Mouse (Mus musculus): ENCODE measurements around the gene Pold3. TPM values are rescaled to one million over a fixed set of nuclear protein-coding genes. Genes with fewer than 3 reads are reported as not detected.

Gene Pold3
- polyA plus RNA-seq, 1 experiment from 2014 or later = 58.4 TPM

- Histone ChIP-seq H3K4me2 (ENCODE audit: low read length) (no peak overlapping the region), H3K9ac (replicated peaks; ENCODE audit: low read depth, low read length) (no peak overlapping the region), H3K27ac (ENCODE audit: low read length) (no peak overlapping the region), H3K36me3 (ENCODE audit: control insufficient read depth, insufficient read depth) (no peaks in the 10 kb centered on the region), H3K9me3 (ENCODE audit: control insufficient read depth, low read length) (no peaks in the 10 kb centered on the region), H3K4me1 (replicated peaks; ENCODE audit: control insufficient read depth, insufficient read depth, low read length) (no peaks in the 10 kb centered on the region), H3K4me3 (replicated peaks; ENCODE audit: low read length) (no peak overlapping the region), H3K27me3 (replicated peaks; ENCODE audit: control insufficient read depth, insufficient read depth, low read length) (no peaks in the 10 kb centered on the region)
- no peak for ATAC-seq
- 89% methylated on average over 4 of the region's 4 CpGs for WGBS
Observed at GRCm38 (mm10) chr7:100148586-100148985, 27.2 kb upstream of the Pold3 start.

- WGBS = 67% methylated on average over 1 of the region's 1 CpGs
- no peak for ATAC-seq
- no peak overlapping the region for H3K27ac ChIP-seq (ENCODE audit: low read length)
Observed at GRCm38 (mm10) chr7:100140591-100140990, 19.2 kb upstream of the Pold3 start.

GRCm38 (mm10) chr7:100138075-100138474, 16.7 kb upstream of the Pold3 start:
- Histone ChIP-seq H3K4me1 (replicated peaks; ENCODE audit: control insufficient read depth, insufficient read depth, low read length) (no peaks in the 10 kb centered on the region), H3K9ac (replicated peaks; ENCODE audit: low read depth, low read length) (no peak overlapping the region), H3K4me3 (replicated peaks; ENCODE audit: low read length) (no peak overlapping the region), H3K9me3 (ENCODE audit: control insufficient read depth, low read length) (no peaks in the 10 kb centered on the region), H3K27ac (ENCODE audit: low read length) (no peak overlapping the region), H3K36me3 (ENCODE audit: control insufficient read depth, insufficient read depth) (no peaks in the 10 kb centered on the region), H3K27me3 (replicated peaks; ENCODE audit: control insufficient read depth, insufficient read depth, low read length) (no peaks in the 10 kb centered on the region), H3K4me2 (ENCODE audit: low read length) (no peak overlapping the region)
- 90% methylated on average over 4 of the region's 4 CpGs for WGBS
- no peak for ATAC-seq

More at GRCm38 (mm10) chr7:100140591-100140990, 19.2 kb upstream of the Pold3 start:
- Histone ChIP-seq H3K9me3 (ENCODE audit: control insufficient read depth, low read length) (no peaks in the 10 kb centered on the region), H3K27me3 (replicated peaks; ENCODE audit: control insufficient read depth, insufficient read depth, low read length) (no peaks in the 10 kb centered on the region), H3K9ac (replicated peaks; ENCODE audit: low read depth, low read length) (no peak overlapping the region), H3K4me3 (replicated peaks; ENCODE audit: low read length) (no peak overlapping the region), H3K36me3 (ENCODE audit: control insufficient read depth, insufficient read depth) (no peaks in the 10 kb centered on the region), H3K4me2 (ENCODE audit: low read length) (no peak overlapping the region), H3K4me1 (replicated peaks; ENCODE audit: control insufficient read depth, insufficient read depth, low read length) (no peaks in the 10 kb centered on the region)

GRCm38 (mm10) chr7:100137038-100137437, 15.7 kb upstream of the Pold3 start:
- no peak overlapping the region for H3K4me3 ChIP-seq (replicated peaks; ENCODE audit: low read length)
- no peak overlapping the region for H3K9ac ChIP-seq (replicated peaks; ENCODE audit: low read depth, low read length)
- ATAC-seq = no peak
- no peaks in the 10 kb centered on the region for H3K27me3 ChIP-seq (replicated peaks; ENCODE audit: control insufficient read depth, insufficient read depth, low read length)
- no peaks in the 10 kb centered on the region for H3K9me3 ChIP-seq (ENCODE audit: control insufficient read depth, low read length)
- no peak overlapping the region for H3K27ac ChIP-seq (ENCODE audit: low read length)
- no peaks in the 10 kb centered on the region for H3K36me3 ChIP-seq (ENCODE audit: control insufficient read depth, insufficient read depth)
- no peaks in the 10 kb centered on the region for H3K4me1 ChIP-seq (replicated peaks; ENCODE audit: control insufficient read depth, insufficient read depth, low read length)
- no peak overlapping the region for H3K4me2 ChIP-seq (ENCODE audit: low read length)
- WGBS = 88% methylated on average over 9 of the region's 9 CpGs

- Histone ChIP-seq H3K4me1 (replicated peaks; ENCODE audit: control insufficient read depth, insufficient read depth, low read length) (no peaks in the 10 kb centered on the region), H3K9me3 (ENCODE audit: control insufficient read depth, low read length) (no peaks in the 10 kb centered on the region), H3K27me3 (replicated peaks; ENCODE audit: control insufficient read depth, insufficient read depth, low read length) (no peaks in the 10 kb centered on the region), H3K9ac (replicated peaks; ENCODE audit: low read depth, low read length) (no peak overlapping the region), H3K4me2 (ENCODE audit: low read length) (no peak overlapping the region), H3K4me3 (replicated peaks; ENCODE audit: low read length) (no peak overlapping the region), H3K36me3 (ENCODE audit: control insufficient read depth, insufficient read depth) (no peaks in the 10 kb centered on the region), H3K27ac (ENCODE audit: low read length) (no peak overlapping the region)
- WGBS = 37% methylated on average over 1 of the region's 1 CpGs
- ATAC-seq = no peak
Observed at GRCm38 (mm10) chr7:100132379-100132778, 11.0 kb upstream of the Pold3 start.

- WGBS = 77% methylated on average over 6 of the region's 6 CpGs
- H3K36me3 ChIP-seq (ENCODE audit: control insufficient read depth, insufficient read depth) = no peaks in the 10 kb centered on the region
- H3K9ac ChIP-seq (replicated peaks; ENCODE audit: low read depth, low read length) = no peak overlapping the region
- H3K4me2 ChIP-seq (ENCODE audit: low read length) = no peak overlapping the region
- no peaks in the 10 kb centered on the region for H3K27me3 ChIP-seq (replicated peaks; ENCODE audit: control insufficient read depth, insufficient read depth, low read length)
- no peaks in the 10 kb centered on the region for H3K9me3 ChIP-seq (ENCODE audit: control insufficient read depth, low read length)
- no peak overlapping the region for H3K4me3 ChIP-seq (replicated peaks; ENCODE audit: low read length)
- no peak overlapping the region for H3K27ac ChIP-seq (ENCODE audit: low read length)
- no peaks in the 10 kb centered on the region for H3K4me1 ChIP-seq (replicated peaks; ENCODE audit: control insufficient read depth, insufficient read depth, low read length)
- no peak for ATAC-seq
Observed at GRCm38 (mm10) chr7:100130592-100130991, 9.2 kb upstream of the Pold3 start.

- H3K9ac ChIP-seq (replicated peaks; ENCODE audit: low read depth, low read length) = no peak overlapping the region
- no peaks in the 10 kb centered on the region for H3K36me3 ChIP-seq (ENCODE audit: control insufficient read depth, insufficient read depth)
- no peaks in the 10 kb centered on the region for H3K4me1 ChIP-seq (replicated peaks; ENCODE audit: control insufficient read depth, insufficient read depth, low read length)
- WGBS = 87% methylated on average over 7 of the region's 7 CpGs
- no peak for ATAC-seq
- H3K27me3 ChIP-seq (replicated peaks; ENCODE audit: control insufficient read depth, insufficient read depth, low read length) = no peaks in the 10 kb centered on the region
- no peak overlapping the region for H3K4me2 ChIP-seq (ENCODE audit: low read length)
- H3K27ac ChIP-seq (ENCODE audit: low read length) = no peak overlapping the region
- no peak overlapping the region for H3K4me3 ChIP-seq (replicated peaks; ENCODE audit: low read length)
- H3K9me3 ChIP-seq (ENCODE audit: control insufficient read depth, low read length) = no peaks in the 10 kb centered on the region
Observed at GRCm38 (mm10) chr7:100128262-100129041, 7.1 kb upstream of the Pold3 start.

- 72% methylated on average over 7 of the region's 7 CpGs for whole genome bisulfite sequencing
- no peak overlapping the region for H3K27ac ChIP-seq (ENCODE audit: low read length)
- no peaks in the 10 kb centered on the region for H3K4me1 ChIP-seq (replicated peaks; ENCODE audit: control insufficient read depth, insufficient read depth, low read length)
- no peak overlapping the region for H3K4me3 ChIP-seq (replicated peaks; ENCODE audit: low read length)
- no peak for ATAC-seq
- H3K27me3 ChIP-seq (replicated peaks; ENCODE audit: control insufficient read depth, insufficient read depth, low read length) = no peaks in the 10 kb centered on the region
- no peaks in the 10 kb centered on the region for H3K36me3 ChIP-seq (ENCODE audit: control insufficient read depth, insufficient read depth)
- no peaks in the 10 kb centered on the region for H3K9me3 ChIP-seq (ENCODE audit: control insufficient read depth, low read length)
- no peak overlapping the region for H3K4me2 ChIP-seq (ENCODE audit: low read length)
- H3K9ac ChIP-seq (replicated peaks; ENCODE audit: low read depth, low read length) = no peak overlapping the region
Observed at GRCm38 (mm10) chr7:100126514-100126913, 5.1 kb upstream of the Pold3 start.

- 60% methylated on average over 4 of the region's 4 CpGs for WGBS
- Histone ChIP-seq H3K9ac (replicated peaks; ENCODE audit: low read depth, low read length) (no peak overlapping the region), H3K27me3 (replicated peaks; ENCODE audit: control insufficient read depth, insufficient read depth, low read length) (no peaks in the 10 kb centered on the region), H3K4me2 (ENCODE audit: low read length) (no peak overlapping the region), H3K36me3 (ENCODE audit: control insufficient read depth, insufficient read depth) (no peaks in the 10 kb centered on the region), H3K4me1 (replicated peaks; ENCODE audit: control insufficient read depth, insufficient read depth, low read length) (peaks cover 5% of the 10 kb centered on the region), H3K9me3 (ENCODE audit: control insufficient read depth, low read length) (no peaks in the 10 kb centered on the region), H3K4me3 (replicated peaks; ENCODE audit: low read length) (no peak overlapping the region), H3K27ac (ENCODE audit: low read length) (no peak overlapping the region)
- no peak for ATAC-seq
Observed at GRCm38 (mm10) chr7:100125166-100125565, 3.8 kb upstream of the Pold3 start.

GRCm38 (mm10) chr7:100124211-100124610, 2.8 kb upstream of the Pold3 start:
- no peak overlapping the region for H3K27ac ChIP-seq (ENCODE audit: low read length)
- 69% methylated on average over 2 of the region's 2 CpGs for WGBS

More at GRCm38 (mm10) chr7:100124211-100124610, 2.8 kb upstream of the Pold3 start:
- H3K4me1 ChIP-seq (replicated peaks; ENCODE audit: control insufficient read depth, insufficient read depth, low read length) = peaks cover 9% of the 10 kb centered on the region
- no peaks in the 10 kb centered on the region for H3K27me3 ChIP-seq (replicated peaks; ENCODE audit: control insufficient read depth, insufficient read depth, low read length)
- no peaks in the 10 kb centered on the region for H3K9me3 ChIP-seq (ENCODE audit: control insufficient read depth, low read length)
- no peak overlapping the region for H3K9ac ChIP-seq (replicated peaks; ENCODE audit: low read depth, low read length)
- H3K4me2 ChIP-seq (ENCODE audit: low read length) = no peak overlapping the region
- H3K36me3 ChIP-seq (ENCODE audit: control insufficient read depth, insufficient read depth) = no peaks in the 10 kb centered on the region
- ATAC-seq = no peak
- H3K4me3 ChIP-seq (replicated peaks; ENCODE audit: low read length) = no peak overlapping the region
